Mouse (Mus musculus) T-cell, adult 2 months (primary cell): ENCODE measurements around the gene Rbm18.

Experiments
- DNase-seq: peaks from one replicate; pipeline ENCODE4 v3.0.0; 2022; ENCODE audit warnings: low spot score

The Rbm18 gene

GRCm38 (mm10) chr2:36104436-36104955 is 32.1 kb downstream of the Rbm18 start:
- DNase-seq: no peak

GRCm38 (mm10) chr2:36103555-36104367 is 32.8 kb downstream of the Rbm18 start:
- no peak for DNase-seq

GRCm38 (mm10) chr2:36103069-36103554 is 33.5 kb downstream of the Rbm18 start:
- DNase-seq: no peak

- peak; percentile 9 for DNase-seq
Measured at GRCm38 (mm10) chr2:36102559-36102946, 34.0 kb downstream of the Rbm18 start.

- no peak for DNase-seq
Measured at GRCm38 (mm10) chr2:36101866-36102558, 34.6 kb downstream of the Rbm18 start.

GRCm38 (mm10) chr2:36099739-36100138 is 36.8 kb downstream of the Rbm18 start:
- no peak for DNase-seq

- no peak for DNase-seq
Measured at GRCm38 (mm10) chr2:36098021-36098420, 38.6 kb downstream of the Rbm18 start.

GRCm38 (mm10) chr2:36097129-36097815 is 39.3 kb downstream of the Rbm18 start:
- DNase-seq: no peak

- no peak for DNase-seq
Measured at GRCm38 (mm10) chr2:36093914-36094475, 42.6 kb downstream of the Rbm18 start.

GRCm38 (mm10) chr2:36093301-36093700 is 43.3 kb downstream of the Rbm18 start:
- DNase-seq: no peak

GRCm38 (mm10) chr2:36092748-36093147 is 43.8 kb downstream of the Rbm18 start:
- no peak for DNase-seq

- peak; percentile 22 for DNase-seq
Measured at GRCm38 (mm10) chr2:36090853-36091741, 45.5 kb downstream of the Rbm18 start.

- no peak for DNase-seq
Measured at GRCm38 (mm10) chr2:36089190-36089589, 47.4 kb downstream of the Rbm18 start.

GRCm38 (mm10) chr2:36085041-36085440 is 51.5 kb downstream of the Rbm18 start:
- DNase-seq: no peak

- DNase-seq: no peak
Measured at GRCm38 (mm10) chr2:36082802-36083580, 53.6 kb downstream of the Rbm18 start.

GRCm38 (mm10) chr2:36081446-36081845 is 55.1 kb downstream of the Rbm18 start:
- DNase-seq: no peak

- no peak for DNase-seq
Measured at GRCm38 (mm10) chr2:36077160-36077761, 59.3 kb downstream of the Rbm18 start.

GRCm38 (mm10) chr2:36075210-36075609 is 61.4 kb downstream of the Rbm18 start:
- no peak for DNase-seq

GRCm38 (mm10) chr2:36073781-36074180 is 62.8 kb downstream of the Rbm18 start:
- DNase-seq: no peak
